Mouse (Mus musculus) MEL (cell line): ENCODE results near the gene Fkbp2. TPM values are rescaled to one million over a fixed set of nuclear protein-coding genes. Genes with fewer than 3 reads are reported as not detected.

ENCODE experiments used
- DNase-seq: peaks from one replicate; pipeline ENCODE4 v3.0.0; 2011; ENCODE audit warnings: low read depth, low spot score
- H3K27ac ChIP-seq: 2 replicates; pipeline ENCODE4 v1.5.1; 2012; ENCODE audit warnings: low read depth, mild to moderate bottlenecking, control low read depth, low read length, moderate library complexity; ENCODE audit not compliant: control insufficient read depth
- H3K27me3 ChIP-seq, 2 experiments: fragments of 150-350 bp in 1 of 2; sonication (generic) in 1 of 2; 2 replicates each; pipeline ENCODE4 v1.6.1; 2012; ENCODE audit warnings: low read length in 2 of 2, mild to moderate bottlenecking in 2 of 2, improper control_type of control experiment in 1 of 2, moderate library complexity in 1 of 2; ENCODE audit not compliant: insufficient read depth in 2 of 2, control insufficient read depth in 1 of 2
- H3K36me3 ChIP-seq, 2 experiments: 2 replicates each; pipeline ENCODE4 v1.6.1; 2012 to 2014; ENCODE audit warnings: low read length in 2 of 2, improper control_type of control experiment in 1 of 2, inconsistent platforms in 1 of 2, mild to moderate bottlenecking in 1 of 2; ENCODE audit not compliant: insufficient read depth in 2 of 2, control insufficient read depth in 1 of 2
- H3K4me1 ChIP-seq, 2 experiments: fragments of 150-350 bp in 1 of 2; sonication (generic) in 1 of 2; 2 replicates each; pipeline ENCODE4 v1.6.1; 2012; ENCODE audit warnings: low read length in 2 of 2, improper control_type of control experiment in 1 of 2, mild to moderate bottlenecking in 1 of 2; ENCODE audit not compliant: insufficient read depth in 2 of 2, control insufficient read depth in 1 of 2
- H3K4me3 ChIP-seq, 2 experiments: fragments of 150-350 bp in 1 of 2; sonication (generic) in 1 of 2; 2 replicates each; pipeline ENCODE4 v1.5.1; 2012; ENCODE audit warnings: low read depth in 2 of 2, low read length in 2 of 2, mild to moderate bottlenecking in 2 of 2, moderate library complexity in 2 of 2, control low read depth in 1 of 2, improper control_type of control experiment in 1 of 2; ENCODE audit not compliant: control insufficient read depth in 1 of 2, insufficient read depth in 1 of 2
- H3K79me2 ChIP-seq: 2 replicates; pipeline ENCODE4 v1.6.1; 2012; ENCODE audit warnings: mild to moderate bottlenecking, low read length, moderate library complexity; ENCODE audit not compliant: control insufficient read depth, poor library complexity, insufficient read depth
- H3K9ac ChIP-seq: 2 replicates; pipeline ENCODE4 v1.6.1; 2012; ENCODE audit warnings: low read depth, mild to moderate bottlenecking, control low read depth, low read length, moderate library complexity; ENCODE audit not compliant: control insufficient read depth, poor library complexity, severe bottlenecking
- H3K9me3 ChIP-seq: fragments of 150-350 bp; sonication (generic); replicated peaks from 2 replicates; pipeline ENCODE4 v1.6.1; 2012; ENCODE audit warnings: mild to moderate bottlenecking, low read length, improper control_type of control experiment, moderate library complexity; ENCODE audit not compliant: insufficient read depth
- BHLHE40 ChIP-seq: IDR thresholded peaks from 2 replicates; pipeline ENCODE4 v1.6.1; 2012; ENCODE audit warnings: low read depth, mild to moderate bottlenecking, inconsistent platforms, low read length, improper control_type of control experiment, borderline replicate concordance
- CHD1 ChIP-seq: IDR thresholded peaks from 2 replicates; pipeline ENCODE4 v1.6.1; 2012; ENCODE audit warnings: low read depth, mild to moderate bottlenecking, inconsistent platforms, low read length, improper control_type of control experiment
- CTCF ChIP-seq, 3 experiments: IDR thresholded peaks in 2 of 3; conservative IDR thresholded peaks in 1 of 3; 2 replicates each; pipeline ENCODE4 v1.5.1; 2011 to 2012; ENCODE audit warnings: low read length in 3 of 3, low read depth in 2 of 3, mild to moderate bottlenecking in 2 of 3, improper control_type of control experiment in 1 of 3, inconsistent platforms in 1 of 3, mixed read lengths in 1 of 3, moderate library complexity in 1 of 3; ENCODE audit not compliant: control insufficient read depth in 1 of 3, insufficient read depth in 1 of 3, poor library complexity in 1 of 3, severe bottlenecking in 1 of 3
- E2F4 ChIP-seq: IDR thresholded peaks from 2 replicates; pipeline ENCODE4 v1.6.1; 2011; ENCODE audit warnings: low read depth, low read length, improper control_type of control experiment, borderline replicate concordance
- EP300 ChIP-seq, 2 experiments: IDR thresholded peaks; 2 replicates each; pipeline ENCODE4 v1.6.1; 2011; ENCODE audit warnings: improper control_type of control experiment in 2 of 2, low read length in 2 of 2, low read depth in 1 of 2, mild to moderate bottlenecking in 1 of 2
- ETS1 ChIP-seq: IDR thresholded peaks from 2 replicates; pipeline ENCODE4 v1.6.1; 2012; ENCODE audit warnings: low read depth, mild to moderate bottlenecking, inconsistent platforms, low read length, improper control_type of control experiment, moderate library complexity
- HCFC1 ChIP-seq: IDR thresholded peaks from 2 replicates; pipeline ENCODE4 v1.6.1; 2012; ENCODE audit warnings: low read depth, mild to moderate bottlenecking, inconsistent platforms, low read length, improper control_type of control experiment, moderate library complexity
- JUND ChIP-seq: IDR thresholded peaks from 2 replicates; pipeline ENCODE4 v1.6.1; 2011; ENCODE audit warnings: low read depth, mild to moderate bottlenecking, improper control_type of control experiment, low read length
- KAT2A ChIP-seq: conservative IDR thresholded peaks from 2 replicates; pipeline ENCODE4 v1.6.1; 2012; ENCODE audit warnings: low read depth, low read length, improper control_type of control experiment, inconsistent platforms
- MAX ChIP-seq: IDR thresholded peaks from 2 replicates; pipeline ENCODE4 v1.6.1; 2011; ENCODE audit warnings: low read length, improper control_type of control experiment
- MAZ ChIP-seq: IDR thresholded peaks from 2 replicates; pipeline ENCODE4 v1.6.1; 2012; ENCODE audit warnings: low read depth, mild to moderate bottlenecking, inconsistent platforms, low read length, improper control_type of control experiment
- MEF2A ChIP-seq: IDR thresholded peaks from 2 replicates; pipeline ENCODE4 v1.6.1; 2014; ENCODE audit warnings: low read depth, mild to moderate bottlenecking, inconsistent platforms, low read length, improper control_type of control experiment; ENCODE audit not compliant: poor library complexity, insufficient replicate concordance, severe bottlenecking; ENCODE audit errors: extremely low read depth
- MYC ChIP-seq: IDR thresholded peaks from 2 replicates; pipeline ENCODE4 v1.6.1; 2011; ENCODE audit warnings: low read depth, mild to moderate bottlenecking, low read length, improper control_type of control experiment, moderate library complexity
- NELFE ChIP-seq: IDR thresholded peaks from 2 replicates; pipeline ENCODE4 v1.6.1; 2011; ENCODE audit warnings: low read depth, low read length, improper control_type of control experiment
- NRF1 ChIP-seq: IDR thresholded peaks from 2 replicates; pipeline ENCODE4 v1.6.1; 2014; ENCODE audit warnings: low read depth, mild to moderate bottlenecking, inconsistent platforms, low read length, improper control_type of control experiment, moderate library complexity; ENCODE audit not compliant: poor library complexity, insufficient read depth, severe bottlenecking
- POLR2A ChIP-seq, 2 experiments: IDR thresholded peaks; 2 replicates each; pipeline ENCODE4 v1.6.1; 2011 to 2012; ENCODE audit warnings: low read length in 2 of 2, mild to moderate bottlenecking in 2 of 2, control low read depth in 1 of 2, improper control_type of control experiment in 1 of 2, low read depth in 1 of 2, moderate library complexity in 1 of 2; ENCODE audit not compliant: control insufficient read depth in 1 of 2, insufficient read depth in 1 of 2, poor library complexity in 1 of 2
- POLR2AphosphoS2 ChIP-seq: IDR thresholded peaks from 2 replicates; pipeline ENCODE4 v1.6.1; 2011; ENCODE audit warnings: low read length, improper control_type of control experiment
- POLR2AphosphoS5 ChIP-seq: IDR thresholded peaks from 2 replicates; pipeline ENCODE4 v1.6.1; 2012; ENCODE audit warnings: low read depth, borderline replicate concordance, mild to moderate bottlenecking, inconsistent platforms, low read length, moderate library complexity, mixed read lengths
- RAD21 ChIP-seq: IDR thresholded peaks from 2 replicates; pipeline ENCODE4 v1.6.1; 2011; ENCODE audit warnings: mild to moderate bottlenecking, low read depth, low read length, improper control_type of control experiment
- RCOR1 ChIP-seq: IDR thresholded peaks from 2 replicates; pipeline ENCODE4 v1.6.1; 2012; ENCODE audit warnings: low read depth, mild to moderate bottlenecking, inconsistent platforms, low read length, improper control_type of control experiment
- SMC3 ChIP-seq: IDR thresholded peaks from 2 replicates; pipeline ENCODE4 v1.6.1; 2011; ENCODE audit warnings: low read depth, low read length, improper control_type of control experiment
- TAL1 ChIP-seq: IDR thresholded peaks from 2 replicates; pipeline ENCODE4 v1.6.1; 2012; ENCODE audit warnings: mild to moderate bottlenecking, inconsistent platforms, low read length, moderate library complexity, mixed read lengths
- TCF12 ChIP-seq: IDR thresholded peaks from 2 replicates; pipeline ENCODE4 v1.6.1; 2014; ENCODE audit warnings: low read depth, mild to moderate bottlenecking, inconsistent platforms, low read length, improper control_type of control experiment, moderate library complexity
- UBTF ChIP-seq: IDR thresholded peaks from 2 replicates; pipeline ENCODE4 v1.6.1; 2012; ENCODE audit warnings: low read depth, mild to moderate bottlenecking, inconsistent platforms, low read length, improper control_type of control experiment, moderate library complexity, borderline replicate concordance; ENCODE audit not compliant: insufficient read depth
- USF1 ChIP-seq: IDR thresholded peaks from 2 replicates; pipeline ENCODE4 v1.6.1; 2014; ENCODE audit warnings: low read depth, mild to moderate bottlenecking, inconsistent platforms, low read length, improper control_type of control experiment, moderate library complexity
- USF2 ChIP-seq, 2 experiments: IDR thresholded peaks; 2 replicates each; pipeline ENCODE4 v1.6.1; 2011 to 2012; ENCODE audit warnings: improper control_type of control experiment in 2 of 2, low read length in 2 of 2, borderline replicate concordance in 1 of 2, inconsistent platforms in 1 of 2, low read depth in 1 of 2, mild to moderate bottlenecking in 1 of 2; ENCODE audit not compliant: insufficient read depth in 1 of 2
- ZC3H11A ChIP-seq: IDR thresholded peaks from 2 replicates; pipeline ENCODE4 v1.6.1; 2012; ENCODE audit warnings: low read depth, mild to moderate bottlenecking, inconsistent platforms, low read length, improper control_type of control experiment
- ZMIZ1 ChIP-seq: IDR thresholded peaks from 2 replicates; pipeline ENCODE4 v1.6.1; 2012; ENCODE audit warnings: low read depth, mild to moderate bottlenecking, inconsistent platforms, low read length, improper control_type of control experiment, moderate library complexity
- polyA plus RNA-seq, 2 experiments: library from polyadenylated mRNA; stranded (reverse) in 1 of 2; unstranded in 1 of 2; fragments of >175 nt in 1 of 2; fragments of >200 nt in 1 of 2; gene quantifications; 2 replicates each; pipeline versions ENCODE4 v1.2.1 to v1.2.4; 2012; ENCODE audit warnings: low replicate concordance in 2 of 2, low read depth in 1 of 2; ENCODE audit not compliant: insufficient read length in 2 of 2, insufficient read depth in 1 of 2, missing spikeins in 1 of 2
- total RNA-seq: library from RNA; depleted of rRNA; stranded (reverse); fragments of 300-350 nt; gene quantifications from 2 replicates; pipeline ENCODE4 v1.2.3, GENCODE M21; 2012

The Fkbp2 gene
- total and polyA plus RNA-seq, 3 experiments = 53.9 to 167 TPM; not detected in 1

DNA sequence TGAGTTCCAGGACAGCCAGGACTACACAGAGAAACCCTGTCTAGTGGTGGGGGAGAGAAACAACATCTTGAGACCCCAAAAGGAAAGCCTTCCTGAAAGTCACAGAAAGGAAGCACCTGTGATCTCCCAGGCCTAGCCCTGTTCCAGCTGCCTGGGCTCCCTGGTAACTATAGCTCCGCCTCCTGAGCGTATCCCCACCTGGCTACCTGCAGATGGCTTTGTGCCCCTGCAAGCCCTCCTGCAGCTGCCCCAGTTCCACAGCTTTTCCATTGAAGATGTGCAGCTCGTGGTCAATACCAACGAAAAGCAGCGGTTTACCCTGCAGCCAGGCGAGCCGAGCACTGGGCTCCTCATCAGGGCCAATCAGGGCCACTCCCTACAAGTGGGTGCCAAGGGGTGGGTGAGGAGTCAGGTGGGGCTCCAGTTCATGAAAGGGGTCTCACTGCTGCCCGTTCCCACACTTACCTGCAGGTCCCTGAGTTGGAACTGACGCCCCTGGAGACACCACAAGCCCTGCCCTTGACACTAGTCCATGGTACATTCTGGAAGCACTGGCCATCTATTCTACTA lies 17.5 kb upstream of the Fkbp2 start:
- Histone ChIP-seq H3K4me3 (no peak overlapping the region), H3K4me1 (peaks cover 0 to 18% of the 10 kb centered on the region in 2 experiments; a peak in 3 of 4 replicates), H3K9ac (no peak overlapping the region), H3K79me2 (peaks cover 2% of the 10 kb centered on the region; the same call in 1 of the 2 replicates), H3K27ac (no peak overlapping the region), H3K9me3 (no peaks in the 10 kb centered on the region), H3K27me3 (no peaks in the 10 kb centered on the region), H3K36me3 (peaks cover 0 to 11% of the 10 kb centered on the region in 2 experiments; a peak in 2 of 4 replicates)
- TF ChIP-seq E2F4 = no peak
- 0 out of 2 replicates have a peak, but pooled peaks have one; percentile 69 for TF ChIP-seq POLR2AphosphoS2
- TF ChIP-seq ZC3H11A = no peak
- no peak for TF ChIP-seq NELFE
- TF ChIP-seq POLR2A (IDR thresholded peaks at IDR 0.05; ENCODE audit: control insufficient read depth in 1 of 2, insufficient read depth in 1 of 2, low read depth in 1 of 2, low read length in 2 of 2, poor library complexity in 1 of 2) = peak in 1 of 2 experiments; percentile 32; a peak in 2 of 4 replicates
- TF ChIP-seq POLR2AphosphoS5 = no peak
- no peak for TF ChIP-seq UBTF
- TF ChIP-seq TCF12 = no peak
- no peak for TF ChIP-seq JUND
- no peak for TF ChIP-seq CTCF (IDR thresholded peaks at IDR 0.05 in 2 of 3, conservative IDR thresholded peaks at IDR 0.05 in 1 of 3; ENCODE audit: control insufficient read depth in 1 of 3, insufficient read depth in 1 of 3, low read depth in 2 of 3, low read length in 3 of 3, poor library complexity in 1 of 3, severe bottlenecking in 1 of 3)
- no peak for TF ChIP-seq MAZ
- TF ChIP-seq HCFC1 = no peak
- no peak for TF ChIP-seq BHLHE40
- DNase-seq = no peak

DNA sequence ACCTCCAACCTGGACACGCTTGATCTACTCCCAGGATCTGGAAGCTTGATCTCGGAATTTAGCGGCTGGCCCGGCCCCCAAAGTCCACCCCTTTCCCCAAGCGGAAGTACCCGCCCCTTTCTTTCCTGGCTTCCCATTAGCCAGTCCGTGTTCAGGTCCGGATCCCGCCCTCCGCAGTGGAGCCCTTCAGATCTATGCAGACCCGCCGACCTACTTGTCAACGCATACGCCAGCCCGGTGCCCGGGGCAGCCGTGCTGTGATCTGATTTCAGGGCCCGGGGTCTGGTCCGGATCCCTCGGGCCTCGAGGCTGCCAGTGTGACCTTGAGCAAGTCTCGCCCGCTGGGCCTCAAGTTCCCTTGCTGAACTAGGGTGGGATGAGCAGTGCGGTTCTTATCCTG lies 15.7 kb upstream of the Fkbp2 start, which contains the start of the genes Nudt22 and Trpt1:
TSS of gene Nudt22 (minus strand) at position 112 of the 400 bp plus-strand sequence.
TSS of gene Trpt1 (plus strand) at position 126 of the 400 bp plus-strand sequence.
- Histone ChIP-seq H3K4me3 (peak within 1 kb of the TSS; percentile 63 to 89), H3K9me3 (no peaks in the 10 kb centered on the region), H3K27me3 (no peaks in the 10 kb centered on the region), H3K79me2 (peaks cover 4% of the 10 kb centered on the region; the same call in 1 of the 2 replicates), H3K9ac (peak within 1 kb of the TSS; percentile 78), H3K36me3 (peaks cover 2 to 3% of the 10 kb centered on the region in 2 experiments; a peak in 1 of 4 replicates), H3K27ac (peak within 1 kb of the TSS; percentile 45), H3K4me1 (peaks cover 2 to 22% of the 10 kb centered on the region in 2 experiments; a peak in 3 of 4 replicates)
- DNase-seq = peak; percentile 94
- TF ChIP-seq POLR2AphosphoS5 (no peak), MYC (no peak), CHD1 (no peak), USF1 (no peak), JUND (no peak), UBTF (no peak), E2F4 (no peak), SMC3 (no peak), POLR2A (IDR thresholded peaks at IDR 0.05; ENCODE audit: control insufficient read depth in 1 of 2, insufficient read depth in 1 of 2, low read depth in 1 of 2, low read length in 2 of 2, poor library complexity in 1 of 2) (peak; percentile 59 to 68; a peak in 3 of 4 replicates), USF2 (IDR thresholded peaks at IDR 0.05; ENCODE audit: borderline replicate concordance in 1 of 2, insufficient read depth in 1 of 2, low read depth in 1 of 2, low read length in 2 of 2) (no peak), EP300 (IDR thresholded peaks at IDR 0.05; ENCODE audit: low read depth in 1 of 2, low read length in 2 of 2) (no peak), ETS1 (no peak), TAL1 (no peak), MEF2A (no peak), NELFE (peak; percentile 61), KAT2A (no peak), HCFC1 (peak; percentile 65; the same call in 1 of the 2 replicates), RAD21 (no peak), RCOR1 (no peak), POLR2AphosphoS2 (peak; percentile 58; the same call in 1 of the 2 replicates), NRF1 (no peak), ZMIZ1 (no peak), MAX (0 out of 2 replicates have a peak, but pooled peaks have one; percentile 16)
